Mouse (Mus musculus): ENCODE measurements around the gene Crybb2. TPM values are rescaled to one million over a fixed set of nuclear protein-coding genes. Genes with fewer than 3 reads are reported as not detected.

Crybb2 gene
- polyA plus RNA-seq, 1 experiment, result not detected

GRCm38 (mm10) chr5:113038601-113039000 is 31.3 kb downstream of the Crybb2 start:
- WGBS, result 82% methylated on average over 6 of the region's 6 CpGs
- peaks cover 2% of the 10 kb centered on the region; the same call in 1 of the 2 replicates for H3K4me1 ChIP-seq (ENCODE audit: control insufficient read depth, insufficient read depth, low read length)
- no peak overlapping the region for H3K27ac ChIP-seq (ENCODE audit: control insufficient read depth, insufficient read depth, low read depth, low read length, poor library complexity)
- no peak overlapping the region for H3K4me3 ChIP-seq (replicated peaks; ENCODE audit: control insufficient read depth, low read depth, low read length)
- no peak for TF ChIP-seq POLR2A (IDR thresholded peaks at IDR 0.05; ENCODE audit: borderline replicate concordance, control insufficient read depth, low read depth, low read length)
- TF ChIP-seq CTCF (IDR thresholded peaks at IDR 0.05; ENCODE audit: control insufficient read depth, insufficient read depth, low read length), result no peak

GRCm38 (mm10) chr5:113035094-113036047 is 34.5 kb downstream of the Crybb2 start:
- 11% methylated on average over 10 of the region's 10 CpGs for WGBS
- TF ChIP-seq POLR2A (IDR thresholded peaks at IDR 0.05; ENCODE audit: borderline replicate concordance, control insufficient read depth, low read depth, low read length) (no peak), CTCF (IDR thresholded peaks at IDR 0.05; ENCODE audit: control insufficient read depth, insufficient read depth, low read length) (no peak)
- Histone ChIP-seq H3K4me1 (ENCODE audit: control insufficient read depth, insufficient read depth, low read length) (peaks cover 2% of the 10 kb centered on the region; the same call in 1 of the 2 replicates), H3K4me3 (replicated peaks; ENCODE audit: control insufficient read depth, low read depth, low read length) (no peak overlapping the region), H3K27ac (ENCODE audit: control insufficient read depth, insufficient read depth, low read depth, low read length, poor library complexity) (no peak overlapping the region)

GRCm38 (mm10) chr5:113031201-113031754 is 38.6 kb downstream of the Crybb2 start:
- TF ChIP-seq CTCF (IDR thresholded peaks at IDR 0.05; ENCODE audit: control insufficient read depth, insufficient read depth, low read length), result no peak
- TF ChIP-seq POLR2A (IDR thresholded peaks at IDR 0.05; ENCODE audit: borderline replicate concordance, control insufficient read depth, low read depth, low read length), result no peak
- WGBS, result 74% methylated on average over 15 of the region's 15 CpGs
- Histone ChIP-seq H3K4me3 (replicated peaks; ENCODE audit: control insufficient read depth, low read depth, low read length) (no peak overlapping the region), H3K4me1 (ENCODE audit: control insufficient read depth, insufficient read depth, low read length) (peaks cover 2% of the 10 kb centered on the region; the same call in 1 of the 2 replicates), H3K27ac (ENCODE audit: control insufficient read depth, insufficient read depth, low read depth, low read length, poor library complexity) (no peak overlapping the region)

- WGBS, result 43% methylated on average over 3 of the region's 3 CpGs
- H3K4me3 ChIP-seq (replicated peaks; ENCODE audit: control insufficient read depth, low read depth, low read length), result no peak overlapping the region
- TF ChIP-seq POLR2A (IDR thresholded peaks at IDR 0.05; ENCODE audit: borderline replicate concordance, control insufficient read depth, low read depth, low read length), result no peak
- no peak for TF ChIP-seq CTCF (IDR thresholded peaks at IDR 0.05; ENCODE audit: control insufficient read depth, insufficient read depth, low read length)
- no peak overlapping the region for H3K27ac ChIP-seq (ENCODE audit: control insufficient read depth, insufficient read depth, low read depth, low read length, poor library complexity)
- H3K4me1 ChIP-seq (ENCODE audit: control insufficient read depth, insufficient read depth, low read length), result no peaks in the 10 kb centered on the region
Observed at GRCm38 (mm10) chr5:113030082-113030481, 39.8 kb downstream of the Crybb2 start.

GRCm38 (mm10) chr5:113026706-113027105 is 43.2 kb downstream of the Crybb2 start:
- TF ChIP-seq CTCF (IDR thresholded peaks at IDR 0.05; ENCODE audit: control insufficient read depth, insufficient read depth, low read length) (no peak), POLR2A (IDR thresholded peaks at IDR 0.05; ENCODE audit: borderline replicate concordance, control insufficient read depth, low read depth, low read length) (no peak)
- Histone ChIP-seq H3K27ac (ENCODE audit: control insufficient read depth, insufficient read depth, low read depth, low read length, poor library complexity) (no peak overlapping the region), H3K4me1 (ENCODE audit: control insufficient read depth, insufficient read depth, low read length) (no peaks in the 10 kb centered on the region; the same call in 1 of the 2 replicates), H3K4me3 (replicated peaks; ENCODE audit: control insufficient read depth, low read depth, low read length) (no peak overlapping the region)
- 47% methylated on average over 5 of the region's 5 CpGs for WGBS

- Histone ChIP-seq H3K4me3 (replicated peaks; ENCODE audit: control insufficient read depth, low read depth, low read length) (no peak overlapping the region), H3K4me1 (ENCODE audit: control insufficient read depth, insufficient read depth, low read length) (no peaks in the 10 kb centered on the region; the same call in 1 of the 2 replicates), H3K27ac (ENCODE audit: control insufficient read depth, insufficient read depth, low read depth, low read length, poor library complexity) (no peak overlapping the region)
- TF ChIP-seq CTCF (IDR thresholded peaks at IDR 0.05; ENCODE audit: control insufficient read depth, insufficient read depth, low read length), result no peak
- no peak for TF ChIP-seq POLR2A (IDR thresholded peaks at IDR 0.05; ENCODE audit: borderline replicate concordance, control insufficient read depth, low read depth, low read length)
- WGBS, result 42% methylated on average over 18 of the region's 18 CpGs
Observed at GRCm38 (mm10) chr5:113024154-113024764, 45.7 kb downstream of the Crybb2 start.

GRCm38 (mm10) chr5:113018190-113018589 is 51.7 kb downstream of the Crybb2 start:
- H3K4me1 ChIP-seq (ENCODE audit: control insufficient read depth, insufficient read depth, low read length), result peaks cover 3% of the 10 kb centered on the region; the same call in 1 of the 2 replicates
- H3K4me3 ChIP-seq (replicated peaks; ENCODE audit: control insufficient read depth, low read depth, low read length), result no peak overlapping the region
- no peak overlapping the region for H3K27ac ChIP-seq (ENCODE audit: control insufficient read depth, insufficient read depth, low read depth, low read length, poor library complexity)
- 66% methylated on average over 8 of the region's 8 CpGs for WGBS
- TF ChIP-seq POLR2A (IDR thresholded peaks at IDR 0.05; ENCODE audit: borderline replicate concordance, control insufficient read depth, low read depth, low read length) (no peak), CTCF (IDR thresholded peaks at IDR 0.05; ENCODE audit: control insufficient read depth, insufficient read depth, low read length) (no peak)

GRCm38 (mm10) chr5:113017004-113017403 is 52.9 kb downstream of the Crybb2 start:
- H3K4me3 ChIP-seq (replicated peaks; ENCODE audit: control insufficient read depth, low read depth, low read length), result no peak overlapping the region
- TF ChIP-seq CTCF (IDR thresholded peaks at IDR 0.05; ENCODE audit: control insufficient read depth, insufficient read depth, low read length), result no peak
- TF ChIP-seq POLR2A (IDR thresholded peaks at IDR 0.05; ENCODE audit: borderline replicate concordance, control insufficient read depth, low read depth, low read length), result no peak
- no peak overlapping the region for H3K27ac ChIP-seq (ENCODE audit: control insufficient read depth, insufficient read depth, low read depth, low read length, poor library complexity)
- WGBS, result 4% methylated on average over 1 of the region's 1 CpGs
- H3K4me1 ChIP-seq (ENCODE audit: control insufficient read depth, insufficient read depth, low read length), result peaks cover 3% of the 10 kb centered on the region; the same call in 1 of the 2 replicates

Measured in bone marrow, adult 2 months (tissue).